Mouse (Mus musculus) bone marrow macrophage, adult 2 months (primary cell): ENCODE data around the gene Gps1. TPM values are rescaled to one million over a fixed set of nuclear protein-coding genes. Genes with fewer than 3 reads are reported as not detected.

Experiments used
- H3K27ac ChIP-seq: 2 replicates; pipeline ENCODE4 v1.5.1; 2012; ENCODE audit warnings: low read depth, low read length; ENCODE audit not compliant: insufficient read depth
- H3K4me1 ChIP-seq: 2 replicates; pipeline ENCODE4 v1.6.1; 2012; ENCODE audit warnings: low read length; ENCODE audit not compliant: control insufficient read depth, insufficient read depth
- H3K4me3 ChIP-seq: 2 replicates; pipeline ENCODE4 v1.5.1; 2012; ENCODE audit warnings: mild to moderate bottlenecking, low read length, moderate library complexity; ENCODE audit not compliant: insufficient read depth
- CTCF ChIP-seq: IDR thresholded peaks from 2 replicates; pipeline ENCODE4 v1.5.1; 2012; ENCODE audit warnings: low read depth, mild to moderate bottlenecking, low read length, moderate library complexity
- POLR2A ChIP-seq: IDR thresholded peaks from 2 replicates; pipeline ENCODE4 v1.6.1; 2012; ENCODE audit warnings: mild to moderate bottlenecking, low read depth, low read length, borderline replicate concordance
- polyA plus RNA-seq: library from polyadenylated mRNA; stranded (reverse); fragments of >200 nt; gene quantifications from 2 replicates; pipeline ENCODE4 v1.2.4, GENCODE M21; 2012; ENCODE audit not compliant: missing spikeins, insufficient read depth, insufficient read length

Gene Gps1
- polyA plus RNA-seq, 1 experiment, result 41.1 TPM

- peak overlapping the region; percentile 83 for H3K27ac ChIP-seq
- peaks cover 18% of the 10 kb centered on the region for H3K4me1 ChIP-seq
- TF ChIP-seq CTCF (no peak), POLR2A (no peak)
- H3K4me3 ChIP-seq, result peak overlapping the region; percentile 80
Observed at GRCm38 (mm10) chr11:120823551-120823947, 39.5 kb downstream of the Gps1 start.

GRCm38 (mm10) chr11:120823956-120824786 is 40.1 kb downstream of the Gps1 start, which contains the start of gene Fasn:
TSS of gene Fasn (minus strand) at chr11:120824547.
- peak within 1 kb of the TSS; percentile 83 for H3K27ac ChIP-seq
- peak; percentile 94; the same call in 1 of the 2 replicates for TF ChIP-seq POLR2A
- no peak for TF ChIP-seq CTCF
- H3K4me1 ChIP-seq, result peaks cover 18% of the 10 kb centered on the region
- H3K4me3 ChIP-seq, result peak within 1 kb of the TSS; percentile 80

- Histone ChIP-seq H3K27ac (peak overlapping the region; percentile 75), H3K4me3 (peak overlapping the region; percentile 80), H3K4me1 (peaks cover 18% of the 10 kb centered on the region)
- no peak for TF ChIP-seq CTCF
- no peak for TF ChIP-seq POLR2A
Observed at GRCm38 (mm10) chr11:120824787-120825288, 40.8 kb downstream of the Gps1 start.

GRCm38 (mm10) chr11:120825289-120825863 is 41.3 kb downstream of the Gps1 start:
- no peak overlapping the region for H3K27ac ChIP-seq
- TF ChIP-seq POLR2A, result no peak
- no peak for TF ChIP-seq CTCF
- peaks cover 18% of the 10 kb centered on the region for H3K4me1 ChIP-seq
- H3K4me3 ChIP-seq, result peak overlapping the region; percentile 80; the same call in 1 of the 2 replicates

GRCm38 (mm10) chr11:120826016-120826953 is 42.2 kb downstream of the Gps1 start:
- Histone ChIP-seq H3K4me1 (peaks cover 18% of the 10 kb centered on the region), H3K27ac (no peak overlapping the region)

GRCm38 (mm10) chr11:120828416-120828815 is 44.3 kb downstream of the Gps1 start:
- H3K4me3 ChIP-seq, result no peak overlapping the region
- no peak overlapping the region for H3K27ac ChIP-seq
- no peak for TF ChIP-seq CTCF
- TF ChIP-seq POLR2A, result no peak
- peaks cover 12% of the 10 kb centered on the region for H3K4me1 ChIP-seq

More at GRCm38 (mm10) chr11:120826016-120826953, 42.2 kb downstream of the Gps1 start:
- no peak for TF ChIP-seq POLR2A
- TF ChIP-seq CTCF, result no peak
- no peak overlapping the region for H3K4me3 ChIP-seq

- no peak for TF ChIP-seq CTCF
- TF ChIP-seq POLR2A, result no peak
- Histone ChIP-seq H3K4me3 (no peak overlapping the region), H3K4me1 (peaks cover 12% of the 10 kb centered on the region), H3K27ac (no peak overlapping the region)
Observed at GRCm38 (mm10) chr11:120829757-120830532, 45.9 kb downstream of the Gps1 start.

GRCm38 (mm10) chr11:120830686-120831085 is 46.6 kb downstream of the Gps1 start:
- no peak overlapping the region for H3K27ac ChIP-seq
- TF ChIP-seq CTCF (no peak), POLR2A (no peak)
- no peak overlapping the region for H3K4me3 ChIP-seq
- H3K4me1 ChIP-seq, result peaks cover 6% of the 10 kb centered on the region
